Mouse (Mus musculus) liver, embryonic 12.5 days (tissue): ENCODE data around the gene Gpr108. TPM values are rescaled to one million over a fixed set of nuclear protein-coding genes. Genes with fewer than 3 reads are reported as not detected.

Experiments used
- ATAC-seq: fragments of 200-750 bp; cut with Nextera tagmentation; 2 replicates; pipeline ENCODE4 v1.8.0; 2017; ENCODE audit warnings: moderate number of reproducible peaks, mild to moderate bottlenecking, moderate library complexity
- H3K27ac ChIP-seq: fragments of 300-500 bp; sonication (generic); 2 replicates; pipeline ENCODE4 v1.5.1; 2016; ENCODE audit warnings: mild to moderate bottlenecking
- H3K27me3 ChIP-seq: fragments of 300-500 bp; sonication (generic); replicated peaks from 2 replicates; pipeline ENCODE4 v1.6.1; 2016; ENCODE audit warnings: mild to moderate bottlenecking, moderate library complexity
- H3K36me3 ChIP-seq: fragments of 300-500 bp; sonication (generic); 2 replicates; pipeline ENCODE4 v1.6.1; 2016; ENCODE audit warnings: mild to moderate bottlenecking, moderate library complexity
- H3K4me1 ChIP-seq: fragments of 300-500 bp; sonication (generic); 2 replicates; pipeline ENCODE4 v1.6.1; 2016
- H3K4me2 ChIP-seq: fragments of 300-500 bp; sonication (generic); 2 replicates; pipeline ENCODE4 v1.6.1; 2016; ENCODE audit warnings: mild to moderate bottlenecking, moderate library complexity
- H3K4me3 ChIP-seq: fragments of 300-500 bp; sonication (generic); 2 replicates; pipeline ENCODE4 v1.5.1; 2016; ENCODE audit warnings: mild to moderate bottlenecking, moderate library complexity
- H3K9ac ChIP-seq: fragments of 300-500 bp; sonication (generic); 2 replicates; pipeline ENCODE4 v1.6.1; 2016; ENCODE audit warnings: mild to moderate bottlenecking, moderate library complexity
- H3K9me3 ChIP-seq: fragments of 300-500 bp; sonication (generic); replicated peaks from 2 replicates; pipeline ENCODE4 v1.6.1; 2016; ENCODE audit warnings: mild to moderate bottlenecking, moderate library complexity
- WGBS: fragments of 180-500 bp; shearing (Covaris S2); methylation state at CpG from one replicate; pipeline ENCODE4 v1.1.7; 2016; ENCODE audit not compliant: insufficient replicate concordance; 5-methylcytosine and 5-hydroxymethylcytosine counted together
- polyA plus RNA-seq: library from polyadenylated mRNA; unstranded; fragments of >200 nt; fragmentation: Nextera tagmentation; extraction: Ambion mirVana; gene quantifications from 2 replicates; pipeline ENCODE4 v1.2.1, GENCODE M21; 2016

Gene Gpr108
- polyA plus RNA-seq = 18.2 and 18.4 TPM in 2 replicates

- Histone ChIP-seq H3K4me3 (peak within 1 kb of the TSS; percentile 82), H3K36me3 (peaks cover 23% of the 10 kb centered on the region), H3K27ac (peak within 1 kb of the TSS; percentile 86), H3K4me2 (peak within 1 kb of the TSS; percentile 93), H3K9me3 (no peaks in the 10 kb centered on the region), H3K27me3 (peaks cover 10% of the 10 kb centered on the region), H3K4me1 (peaks cover 49% of the 10 kb centered on the region), H3K9ac (peak within 1 kb of the TSS; percentile 79)
- WGBS = 1% methylated on average over 12 of the region's 12 CpGs
- peak; percentile 60 for ATAC-seq
These were observed at the start of gene Gpr108 for GRCm38 (mm10) chr17:57248201-57248699. TSS of gene Gpr108 (minus strand) at chr17:57248446.

DNA sequence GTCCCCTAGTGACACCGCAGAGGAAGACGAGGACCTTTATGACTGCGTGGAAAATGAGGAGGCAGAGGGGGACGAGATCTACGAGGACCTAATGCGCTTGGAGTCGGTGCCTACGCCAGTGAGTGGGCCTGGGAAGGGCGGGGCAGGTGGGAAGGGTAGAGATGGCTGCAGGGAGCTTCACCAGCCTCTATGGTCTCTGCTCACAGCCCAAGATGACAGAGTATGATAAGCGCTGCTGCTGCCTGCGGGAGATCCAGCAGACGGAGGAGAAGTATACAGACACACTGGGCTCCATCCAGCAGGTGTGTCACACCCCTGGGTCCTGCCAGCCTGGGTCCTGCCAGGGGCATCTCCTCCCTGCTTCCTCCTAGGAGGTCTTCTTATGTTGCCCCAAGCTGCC, 48.8 kb upstream of the Gpr108 start:
- H3K27me3 ChIP-seq = no peaks in the 10 kb centered on the region
- no peak overlapping the region for H3K4me3 ChIP-seq
- H3K9ac ChIP-seq = no peak overlapping the region
- H3K4me1 ChIP-seq = peaks cover 16% of the 10 kb centered on the region
- H3K27ac ChIP-seq = no peak overlapping the region
- no peaks in the 10 kb centered on the region for H3K9me3 ChIP-seq
- 60% methylated on average over 12 of the region's 12 CpGs for WGBS
- H3K4me2 ChIP-seq = no peak overlapping the region
- 0 out of 2 replicates have a peak, but pooled peaks have one; percentile 30 for ATAC-seq
- peaks cover 27% of the 10 kb centered on the region; the same call in 1 of the 2 replicates for H3K36me3 ChIP-seq

DNA sequence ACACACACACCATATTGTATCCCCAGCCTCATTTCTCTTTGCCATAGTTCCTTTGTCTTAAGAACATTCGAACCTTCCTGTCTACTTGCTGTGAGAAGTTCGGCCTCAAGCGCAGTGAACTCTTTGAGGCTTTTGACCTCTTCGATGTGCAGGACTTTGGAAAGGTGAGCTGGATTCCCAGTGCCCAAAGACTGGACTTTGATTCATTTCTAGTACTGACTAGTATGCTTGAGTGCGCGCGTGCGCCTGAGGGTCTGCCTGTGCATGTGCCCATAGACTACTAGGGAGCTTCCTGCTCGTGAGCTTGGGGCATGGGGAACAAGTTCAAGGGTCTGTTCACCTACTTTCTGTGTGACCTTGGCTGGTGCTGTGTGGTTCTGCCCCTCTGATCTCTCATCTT, 47.7 kb upstream of the Gpr108 start:
- Histone ChIP-seq H3K4me3 (no peak overlapping the region), H3K4me2 (no peak overlapping the region), H3K27me3 (no peaks in the 10 kb centered on the region), H3K4me1 (peaks cover 20% of the 10 kb centered on the region), H3K27ac (no peak overlapping the region), H3K36me3 (peaks cover 17% of the 10 kb centered on the region; the same call in 1 of the 2 replicates), H3K9me3 (no peaks in the 10 kb centered on the region), H3K9ac (no peak overlapping the region)
- 91% methylated on average over 9 of the region's 9 CpGs for WGBS
- ATAC-seq = no peak

DNA sequence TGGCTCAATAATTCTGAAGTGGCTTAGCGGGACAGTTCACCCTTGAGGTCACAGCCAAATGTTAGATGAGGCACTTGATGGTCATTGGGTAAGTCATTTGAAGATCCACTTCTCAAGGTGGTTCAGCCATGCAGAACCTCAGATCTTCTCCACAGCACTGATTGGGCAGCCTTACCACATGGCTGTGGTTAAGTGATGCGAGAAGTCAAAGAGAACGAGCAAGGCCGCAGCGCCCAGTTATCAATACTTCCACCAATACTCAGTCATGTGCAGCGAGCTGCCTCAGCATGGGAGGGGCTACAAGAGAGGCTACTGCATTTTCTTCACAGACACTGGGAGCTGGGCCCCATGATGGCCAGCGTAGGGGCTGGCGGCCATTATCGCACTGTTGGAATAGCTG, 44.7 kb upstream of the Gpr108 start:
- Histone ChIP-seq H3K4me1 (peaks cover 33% of the 10 kb centered on the region), H3K9me3 (no peaks in the 10 kb centered on the region), H3K4me2 (no peak overlapping the region)

GRCm38 (mm10) chr17:57292302-57292701, 44.1 kb upstream of the Gpr108 start:
- no peak overlapping the region for H3K4me2 ChIP-seq
- no peaks in the 10 kb centered on the region for H3K9me3 ChIP-seq
- WGBS = 70% methylated on average over 2 of the region's 2 CpGs
- no peak for ATAC-seq
- no peak overlapping the region for H3K9ac ChIP-seq
- H3K4me3 ChIP-seq = no peak overlapping the region
- H3K36me3 ChIP-seq = peaks cover 10% of the 10 kb centered on the region; the same call in 1 of the 2 replicates
- H3K27ac ChIP-seq = no peak overlapping the region
- H3K27me3 ChIP-seq = no peaks in the 10 kb centered on the region
- H3K4me1 ChIP-seq = peaks cover 37% of the 10 kb centered on the region

More for the DNA sequence above, 44.7 kb upstream of the Gpr108 start:
- Histone ChIP-seq H3K9ac (no peak overlapping the region), H3K27ac (no peak overlapping the region), H3K27me3 (no peaks in the 10 kb centered on the region), H3K36me3 (peaks cover 12% of the 10 kb centered on the region; the same call in 1 of the 2 replicates), H3K4me3 (no peak overlapping the region)
- no peak for ATAC-seq
- WGBS = 81% methylated on average over 9 of the region's 9 CpGs

DNA sequence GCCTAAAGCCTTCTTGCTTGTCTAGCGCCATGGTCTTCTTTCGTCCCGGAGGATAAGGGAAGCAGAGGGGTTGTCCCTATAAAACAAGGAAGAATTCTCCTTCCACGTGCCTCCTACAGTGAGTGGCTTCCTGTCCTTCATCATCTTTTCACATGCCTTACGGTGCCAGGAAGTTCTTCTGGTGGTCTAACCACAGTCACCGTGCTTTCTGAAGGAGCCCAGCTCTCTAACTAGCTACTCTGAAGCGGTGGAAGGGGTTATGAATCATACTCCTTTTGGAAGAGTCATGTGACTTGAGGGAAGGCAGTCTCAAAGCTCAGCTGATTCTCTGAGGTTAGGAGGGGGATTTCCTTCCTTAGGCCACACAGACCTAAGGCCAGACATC, 42.4 kb upstream of the Gpr108 start:
- Histone ChIP-seq H3K9ac (no peak overlapping the region), H3K36me3 (0 out of 2 replicates have a peak, but pooled peaks cover 7% of the 10 kb centered on the region), H3K4me1 (peaks cover 45% of the 10 kb centered on the region), H3K27ac (peak overlapping the region; percentile 70; the same call in 1 of the 2 replicates), H3K9me3 (no peaks in the 10 kb centered on the region), H3K27me3 (no peaks in the 10 kb centered on the region), H3K4me3 (peak overlapping the region; percentile 8; the same call in 1 of the 2 replicates), H3K4me2 (peak overlapping the region; percentile 35)
- ATAC-seq = peak; percentile 10
- WGBS = 13% methylated on average over 7 of the region's 7 CpGs

GRCm38 (mm10) chr17:57290001-57290670, 41.9 kb upstream of the Gpr108 start:
- peak overlapping the region; percentile 35 for H3K4me2 ChIP-seq
- 31% methylated on average over 9 of the region's 9 CpGs for WGBS
- no peaks in the 10 kb centered on the region for H3K27me3 ChIP-seq
- ATAC-seq = peak; percentile 71
- peaks cover 40% of the 10 kb centered on the region for H3K4me1 ChIP-seq
- H3K36me3 ChIP-seq = 0 out of 2 replicates have a peak, but pooled peaks cover 7% of the 10 kb centered on the region
- no peak overlapping the region for H3K9ac ChIP-seq
- peak overlapping the region; percentile 70; the same call in 1 of the 2 replicates for H3K27ac ChIP-seq
- peak overlapping the region; percentile 8; the same call in 1 of the 2 replicates for H3K4me3 ChIP-seq
- no peaks in the 10 kb centered on the region for H3K9me3 ChIP-seq

DNA sequence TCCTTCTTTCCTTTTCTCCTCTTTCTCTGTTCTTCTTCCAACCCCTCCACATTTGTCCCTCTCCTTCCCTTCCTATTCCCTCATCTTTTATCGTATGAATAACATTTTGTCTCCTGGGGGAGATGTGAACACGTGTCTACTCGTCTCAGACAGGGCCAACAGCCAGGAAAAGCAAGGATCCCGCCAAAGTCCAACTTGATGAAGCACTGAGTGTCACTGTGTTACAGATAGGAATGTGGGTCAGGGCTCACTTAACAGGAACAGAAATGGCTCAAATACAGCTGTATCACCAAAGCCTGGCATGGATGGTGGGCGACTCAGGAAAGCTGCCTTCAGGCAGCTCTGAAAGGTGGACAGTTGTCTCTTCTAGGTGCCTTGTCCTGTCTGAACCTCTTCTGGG, 41.0 kb upstream of the Gpr108 start:
- Histone ChIP-seq H3K9ac (no peak overlapping the region), H3K4me1 (peaks cover 34% of the 10 kb centered on the region), H3K4me2 (no peak overlapping the region), H3K36me3 (0 out of 2 replicates have a peak, but pooled peaks cover 7% of the 10 kb centered on the region), H3K4me3 (no peak overlapping the region), H3K27ac (no peak overlapping the region), H3K27me3 (no peaks in the 10 kb centered on the region), H3K9me3 (no peaks in the 10 kb centered on the region)
- 77% methylated on average over 5 of the region's 5 CpGs for WGBS
- ATAC-seq = no peak

GRCm38 (mm10) chr17:57286718-57287355, 38.6 kb upstream of the Gpr108 start:
- H3K4me2 ChIP-seq = peak overlapping the region; percentile 14; the same call in 1 of the 2 replicates

DNA sequence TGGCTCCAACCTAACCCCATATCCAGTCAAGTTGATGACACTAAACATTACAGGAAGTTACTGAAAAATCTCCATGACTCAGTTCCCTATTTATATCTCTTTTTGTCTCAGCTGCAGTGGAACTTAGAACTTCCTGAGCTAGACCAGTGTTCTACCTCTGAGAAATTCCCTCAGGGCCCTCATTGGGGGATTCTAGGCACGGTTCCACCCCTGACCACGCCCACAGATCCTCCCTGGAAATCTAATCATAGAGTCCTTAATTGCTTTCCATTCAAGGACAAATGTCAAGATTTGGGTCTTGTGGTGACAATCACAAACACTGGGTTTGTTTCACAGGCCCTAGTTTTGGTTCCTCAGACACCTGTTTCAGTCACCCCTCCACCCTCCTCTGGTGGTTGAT, 36.8 kb upstream of the Gpr108 start:
- Histone ChIP-seq H3K9ac (no peak overlapping the region), H3K4me1 (peaks cover 23% of the 10 kb centered on the region)

More at GRCm38 (mm10) chr17:57286718-57287355, 38.6 kb upstream of the Gpr108 start:
- Histone ChIP-seq H3K4me3 (no peak overlapping the region), H3K9me3 (no peaks in the 10 kb centered on the region), H3K27ac (0 out of 2 replicates have a peak overlapping the region, but pooled peaks have one; percentile 8), H3K27me3 (no peaks in the 10 kb centered on the region), H3K4me1 (peaks cover 34% of the 10 kb centered on the region), H3K36me3 (0 out of 2 replicates have a peak, but pooled peaks cover 3% of the 10 kb centered on the region), H3K9ac (no peak overlapping the region)
- no peak for ATAC-seq
- 29% methylated on average over 8 of the region's 8 CpGs for WGBS

DNA sequence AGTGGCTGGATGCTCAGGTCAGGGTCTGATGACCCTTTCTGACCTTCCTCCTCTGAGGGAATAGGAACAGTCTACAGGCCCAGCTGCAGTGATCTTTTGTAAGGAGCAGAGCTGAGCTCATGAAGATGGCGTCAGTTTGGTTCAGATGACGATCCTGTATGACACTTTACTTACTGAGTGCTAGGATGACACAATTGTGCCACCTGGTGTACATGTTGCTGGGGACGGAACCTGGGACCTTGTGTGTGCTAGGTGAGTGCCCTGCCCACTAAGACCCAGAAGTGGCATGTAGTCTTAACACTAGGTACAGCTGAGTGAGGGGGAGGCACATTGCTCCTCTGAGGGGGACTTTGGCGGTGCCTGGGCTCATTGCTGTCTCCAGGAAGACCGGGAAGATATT, 35.7 kb upstream of the Gpr108 start:
- Histone ChIP-seq H3K9me3 (no peaks in the 10 kb centered on the region), H3K4me2 (no peak overlapping the region), H3K4me1 (peaks cover 30% of the 10 kb centered on the region), H3K27ac (no peak overlapping the region), H3K36me3 (0 out of 2 replicates have a peak, but pooled peaks cover 2% of the 10 kb centered on the region), H3K9ac (no peak overlapping the region), H3K4me3 (no peak overlapping the region), H3K27me3 (peaks cover 4% of the 10 kb centered on the region; the same call in 1 of the 2 replicates)
- 70% methylated on average over 5 of the region's 5 CpGs for WGBS
- ATAC-seq = no peak

More for the DNA sequence above, 36.8 kb upstream of the Gpr108 start:
- H3K36me3 ChIP-seq = 0 out of 2 replicates have a peak, but pooled peaks cover 3% of the 10 kb centered on the region
- no peaks in the 10 kb centered on the region for H3K27me3 ChIP-seq
- ATAC-seq = no peak
- no peak overlapping the region for H3K4me2 ChIP-seq
- no peak overlapping the region for H3K27ac ChIP-seq
- H3K4me3 ChIP-seq = no peak overlapping the region
- 33% methylated on average over 2 of the region's 2 CpGs for WGBS
- H3K9me3 ChIP-seq = no peaks in the 10 kb centered on the region

DNA sequence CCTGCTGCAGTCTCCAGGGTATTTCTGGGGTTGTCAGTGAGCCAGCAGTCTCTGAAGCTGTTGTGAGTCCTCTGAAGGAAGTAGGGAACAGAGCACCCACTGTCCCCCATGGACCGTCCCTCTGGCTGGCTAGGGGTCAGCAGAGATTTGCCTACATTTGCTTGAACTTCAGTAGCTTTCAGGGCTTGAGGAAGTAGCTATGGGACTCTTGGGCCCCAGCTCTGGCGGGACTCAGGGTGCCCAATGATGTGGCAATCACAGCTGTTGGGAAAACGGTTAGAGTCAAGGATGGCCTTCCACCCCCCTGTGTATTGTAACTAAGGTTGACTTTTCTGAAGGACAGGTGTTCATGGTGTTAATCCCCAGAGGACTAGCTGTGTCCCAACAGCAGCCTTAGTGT, 32.2 kb upstream of the Gpr108 start:
- Histone ChIP-seq H3K4me1 (peaks cover 37% of the 10 kb centered on the region), H3K27ac (no peak overlapping the region), H3K4me3 (peak overlapping the region; percentile 51; the same call in 1 of the 2 replicates), H3K4me2 (peak overlapping the region; percentile 67), H3K9ac (no peak overlapping the region), H3K27me3 (peaks cover 16% of the 10 kb centered on the region), H3K36me3 (no peaks in the 10 kb centered on the region), H3K9me3 (no peaks in the 10 kb centered on the region)
- no peak for ATAC-seq
- 40% methylated on average over 3 of the region's 3 CpGs for WGBS
